Mouse (Mus musculus) midbrain, postnatal 0 days (tissue): Measurements from ENCODE around the gene Siah1b. TPM values are rescaled to one million over a fixed set of nuclear protein-coding genes. Genes with fewer than 3 reads are reported as not detected.

ENCODE experiments used
- ATAC-seq: fragments of 200-750 bp; cut with Nextera tagmentation; 2 replicates; pipeline ENCODE4 v1.8.0; 2017; ENCODE audit warnings: moderate number of reproducible peaks, mild to moderate bottlenecking, moderate TSS enrichment, moderate library complexity; ENCODE audit not compliant: low FRiP score
- DNase-seq: peaks from one replicate; pipeline ENCODE4 v3.0.0-alpha.2; 2015; ENCODE audit warnings: low spot score
- H3K27ac ChIP-seq: fragments of 300-500 bp; sonication (generic); 2 replicates; pipeline ENCODE4 v1.5.1; 2014; ENCODE audit warnings: low read depth, mild to moderate bottlenecking, low read length, mixed read lengths
- H3K27me3 ChIP-seq: fragments of 300-500 bp; sonication (generic); 2 replicates; pipeline ENCODE4 v1.6.1; 2014; ENCODE audit warnings: low read length, control low read depth, mixed read lengths; ENCODE audit not compliant: insufficient read depth
- H3K36me3 ChIP-seq: fragments of 300-500 bp; sonication (generic); 2 replicates; pipeline ENCODE4 v1.6.1; 2014; ENCODE audit warnings: low read length, control low read depth, mixed read lengths; ENCODE audit not compliant: insufficient read depth
- H3K4me1 ChIP-seq: fragments of 300-500 bp; sonication (generic); 2 replicates; pipeline ENCODE4 v1.6.1; 2014; ENCODE audit warnings: mild to moderate bottlenecking, control low read depth, antibody characterized with exemption, low read length, mixed read lengths; ENCODE audit not compliant: insufficient read depth
- H3K4me2 ChIP-seq: fragments of 300-500 bp; sonication (generic); 2 replicates; pipeline ENCODE4 v1.6.1; 2014; ENCODE audit warnings: low read depth, mild to moderate bottlenecking, low read length, mixed read lengths; ENCODE audit not compliant: poor library complexity, severe bottlenecking
- H3K4me3 ChIP-seq: fragments of 300-500 bp; sonication (generic); 2 replicates; pipeline ENCODE4 v1.5.1; 2014; ENCODE audit warnings: low read depth, mild to moderate bottlenecking, low read length, moderate library complexity
- H3K9ac ChIP-seq: fragments of 300-500 bp; sonication (generic); replicated peaks from 2 replicates; pipeline ENCODE4 v1.6.1; 2014; ENCODE audit warnings: mild to moderate bottlenecking, low read length, moderate library complexity, mixed read lengths; ENCODE audit not compliant: poor library complexity, severe bottlenecking
- H3K9me3 ChIP-seq: fragments of 300-500 bp; sonication (generic); 2 replicates; pipeline ENCODE4 v1.6.1; 2016; ENCODE audit warnings: low read length, control low read depth
- CTCF ChIP-seq: IDR thresholded peaks from 2 replicates; pipeline ENCODE4 v1.5.1; 2016; ENCODE audit warnings: antibody characterized with exemption, mild to moderate bottlenecking
- WGBS: fragments of 180-500 bp; shearing (Covaris S2); extraction: QIAGEN DNeasy Blood & Tissue Kit; methylation state at CpG from one replicate; pipeline ENCODE4 v1.1.7; 2014; 5-methylcytosine and 5-hydroxymethylcytosine counted together
- polyA plus RNA-seq: library from polyadenylated mRNA; unstranded; fragments of >200 nt; fragmentation: Nextera tagmentation; extraction: Ambion mirVana; gene quantifications from 2 replicates; pipeline ENCODE4 v1.2.1, GENCODE M21; 2015
- total RNA-seq: library from RNA; depleted of rRNA; stranded (reverse); fragments of >200 nt; gene quantifications from 2 replicates; pipeline ENCODE4 v1.2.3, GENCODE M21; 2014

Siah1b gene
- total and polyA plus RNA-seq, 2 experiments from 2014 or later = 8.2 to 16.7 TPM

- H3K27me3 ChIP-seq = peaks cover 3% of the 10 kb centered on the region; the same call in 1 of the 2 replicates
- peak; percentile 40 for TF ChIP-seq CTCF
- DNase-seq = peak; percentile 29
- H3K4me1 ChIP-seq = no peaks in the 10 kb centered on the region
- no peaks in the 10 kb centered on the region for H3K36me3 ChIP-seq
- ATAC-seq = no peak
- H3K4me2 ChIP-seq = no peak overlapping the region
- no peaks in the 10 kb centered on the region for H3K9me3 ChIP-seq
- no peak overlapping the region for H3K27ac ChIP-seq
- no peak overlapping the region for H3K4me3 ChIP-seq
- H3K9ac ChIP-seq = no peak overlapping the region
These were observed 25.2 kb upstream of the Siah1b start for GRCm38 (mm10) chrX:164101483-164101882.

GRCm38 (mm10) chrX:164095838-164096237 is 19.5 kb upstream of the Siah1b start:
- H3K9ac ChIP-seq = no peak overlapping the region
- no peak overlapping the region for H3K4me2 ChIP-seq
- no peaks in the 10 kb centered on the region for H3K36me3 ChIP-seq
- WGBS = 79% methylated on average over 2 of the region's 2 CpGs
- no peak for ATAC-seq
- peaks cover 3% of the 10 kb centered on the region; the same call in 1 of the 2 replicates for H3K27me3 ChIP-seq
- H3K4me1 ChIP-seq = no peaks in the 10 kb centered on the region
- no peak for TF ChIP-seq CTCF
- no peak overlapping the region for H3K27ac ChIP-seq
- no peaks in the 10 kb centered on the region for H3K9me3 ChIP-seq
- no peak for DNase-seq
- H3K4me3 ChIP-seq = no peak overlapping the region

- no peak overlapping the region for H3K4me2 ChIP-seq
- no peaks in the 10 kb centered on the region for H3K4me1 ChIP-seq
- no peak overlapping the region for H3K27ac ChIP-seq
- H3K36me3 ChIP-seq = no peaks in the 10 kb centered on the region
- DNase-seq (no peak), ATAC-seq (no peak)
- H3K9me3 ChIP-seq = no peaks in the 10 kb centered on the region
- 86% methylated on average over 5 of the region's 5 CpGs for WGBS
- H3K4me3 ChIP-seq = no peak overlapping the region
- no peak for TF ChIP-seq CTCF
- no peak overlapping the region for H3K9ac ChIP-seq
- H3K27me3 ChIP-seq = peaks cover 3% of the 10 kb centered on the region; the same call in 1 of the 2 replicates
These were observed 17.1 kb upstream of the Siah1b start for GRCm38 (mm10) chrX:164093435-164093834.

GRCm38 (mm10) chrX:164092300-164093169 is 16.2 kb upstream of the Siah1b start:
- 53% methylated on average over 7 of the region's 7 CpGs for WGBS
- Histone ChIP-seq H3K9me3 (no peaks in the 10 kb centered on the region), H3K4me1 (no peaks in the 10 kb centered on the region), H3K27me3 (peaks cover 3% of the 10 kb centered on the region; the same call in 1 of the 2 replicates), H3K4me3 (no peak overlapping the region), H3K27ac (no peak overlapping the region), H3K9ac (no peak overlapping the region), H3K4me2 (no peak overlapping the region), H3K36me3 (no peaks in the 10 kb centered on the region)
- DNase-seq = no peak
- TF ChIP-seq CTCF = no peak
- ATAC-seq = no peak

- Histone ChIP-seq H3K4me3 (no peak overlapping the region), H3K36me3 (no peaks in the 10 kb centered on the region), H3K9me3 (no peaks in the 10 kb centered on the region), H3K4me2 (no peak overlapping the region), H3K4me1 (no peaks in the 10 kb centered on the region), H3K27ac (no peak overlapping the region), H3K9ac (no peak overlapping the region), H3K27me3 (peaks cover 3% of the 10 kb centered on the region; the same call in 1 of the 2 replicates)
- DNase-seq (no peak), ATAC-seq (no peak)
- no peak for TF ChIP-seq CTCF
- WGBS = 69% methylated on average over 11 of the region's 11 CpGs
These were observed 13.6 kb upstream of the Siah1b start for GRCm38 (mm10) chrX:164089916-164090315.

GRCm38 (mm10) chrX:164088582-164088981 is 12.3 kb upstream of the Siah1b start, which contains the start of gene Cltrn:
TSS of gene Cltrn (plus strand) at chrX:164088830.
- ATAC-seq = no peak
- Histone ChIP-seq H3K27ac (no peak within 1 kb of the TSS), H3K9ac (no peak within 1 kb of the TSS), H3K4me3 (no peak within 1 kb of the TSS), H3K36me3 (no peaks in the 10 kb centered on the region), H3K27me3 (peaks cover 3% of the 10 kb centered on the region; the same call in 1 of the 2 replicates), H3K4me1 (no peaks in the 10 kb centered on the region), H3K4me2 (no peak within 1 kb of the TSS), H3K9me3 (no peaks in the 10 kb centered on the region)
- DNase-seq = no peak
- no peak for TF ChIP-seq CTCF
- 87% methylated on average over 4 of the region's 4 CpGs for WGBS
